Mouse (Mus musculus): ENCODE measurements around the gene Ube2s. TPM values are rescaled to one million over a fixed set of nuclear protein-coding genes. Genes with fewer than 3 reads are reported as not detected.

Ube2s gene
- polyA plus RNA-seq (2015; fragmentation: Illumina TruSeq; extraction: RNeasy Lipid Tissue Mini Kit (QIAGEN cat#74804); ENCODE audit: insufficient read depth, low replicate concordance), result 78.0 TPM

GRCm38 (mm10) chr7:4812303-4813104 lies at the start of gene Ube2s:
Gene Ube2s (minus strand): TSS chr7:4812590.

DNA sequence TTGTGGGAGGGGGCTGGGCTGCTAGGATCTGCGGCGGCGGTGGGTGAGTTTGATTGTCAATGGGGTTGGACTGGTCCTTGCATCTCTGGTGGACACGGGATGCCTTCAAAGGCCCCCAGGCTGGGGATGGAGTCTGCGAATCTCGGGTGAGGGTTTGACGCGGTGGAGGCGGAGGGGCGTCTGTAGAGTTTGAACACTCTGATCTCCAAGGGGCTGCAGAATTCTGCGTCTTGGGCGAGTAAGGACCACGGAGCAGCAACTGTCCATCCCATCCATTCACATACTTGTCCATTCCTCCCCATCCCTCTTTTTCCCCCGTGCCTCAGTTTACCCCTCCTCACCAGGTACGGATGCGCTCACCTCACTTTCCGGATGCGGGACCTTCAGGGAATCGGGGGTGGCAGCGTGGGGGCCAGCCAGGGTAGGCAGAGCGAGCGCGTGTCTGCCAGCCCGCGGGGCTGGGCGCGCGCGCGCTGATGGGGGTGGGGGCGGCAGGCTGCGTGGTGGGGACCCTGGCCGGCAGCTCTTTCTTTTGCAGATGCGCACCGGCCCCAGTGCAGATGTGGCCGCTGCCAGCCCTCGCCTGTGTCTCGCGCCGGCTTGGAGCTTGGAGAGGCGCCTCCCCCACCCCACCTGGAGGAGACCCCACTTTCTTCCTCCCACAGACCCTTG lies 32.0 kb upstream of the Ube2s start, which contains the start of gene Shisa7:
Shisa7 (minus strand) TSS at position 452 of the 672 bp plus-strand sequence.

GRCm38 (mm10) chr7:4792278-4793212 lies 19.8 kb downstream of the Ube2s start, which contains the start of gene Rpl28:
Gene Rpl28 (plus strand): TSS chr7:4792874.

DNA sequence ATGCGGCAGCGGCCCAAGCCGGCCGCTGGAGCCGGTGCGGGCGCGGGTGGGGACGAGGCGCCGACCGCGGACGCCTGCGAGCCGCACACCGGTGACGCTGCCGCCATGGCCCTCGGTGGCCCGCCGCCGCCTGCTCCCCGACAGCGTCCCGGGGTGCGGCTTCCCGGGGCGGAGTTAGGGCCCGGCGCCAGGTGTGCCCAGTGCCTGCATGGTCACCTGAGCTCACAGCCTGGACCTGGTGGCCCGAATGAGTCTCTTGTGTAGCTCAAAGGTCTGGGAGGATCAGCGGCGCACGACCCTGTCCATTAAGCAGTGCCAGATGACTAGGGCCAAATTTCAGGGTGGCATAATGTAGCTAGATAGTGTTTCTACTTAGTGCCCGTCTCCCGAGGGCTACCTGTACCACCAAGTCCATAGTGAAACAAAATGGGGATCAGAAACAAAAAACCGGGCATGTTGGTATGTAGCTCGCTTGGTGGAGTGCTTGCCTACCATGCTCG lies 22.9 kb downstream of the Ube2s start, which contains the start of gene Tmem238:
Tmem238 (minus strand) TSS at position 221 of the 500 bp plus-strand sequence.

DNA sequence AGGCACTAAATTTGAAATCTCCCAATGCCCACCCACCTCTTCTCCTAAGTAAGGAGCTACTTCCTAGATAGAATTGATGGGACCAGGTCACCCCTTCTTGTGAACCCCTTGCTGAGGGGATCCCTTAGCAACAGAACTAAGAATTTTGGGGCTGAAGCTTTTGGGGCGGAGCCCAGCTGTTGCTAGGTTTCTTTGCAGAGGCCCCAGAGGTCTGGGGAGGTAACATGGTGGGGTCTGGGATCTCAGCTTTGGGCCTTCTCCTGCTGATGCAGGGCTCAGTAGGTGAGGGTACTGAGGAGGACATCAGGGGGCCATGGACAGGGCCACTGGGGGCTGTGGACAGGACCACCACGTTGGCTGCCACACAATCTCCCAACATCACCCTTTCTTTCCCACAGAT lies 29.6 kb downstream of the Ube2s start, which contains the start of the genes Il11 and Tmem190:
Il11 (minus strand) TSS at position 101 of the 400 bp plus-strand sequence.
Tmem190 (plus strand) TSS at position 179 of the 400 bp plus-strand sequence.

GRCm38 (mm10) chr7:4771202-4771601 lies 41.2 kb downstream of the Ube2s start, which contains the start of gene Fam71e2:
Gene Fam71e2 (minus strand): TSS chr7:4771302.

GRCm38 (mm10) chr7:4752821-4753570 lies 59.4 kb downstream of the Ube2s start, which contains the start of gene Cox6b2:
Gene Cox6b2 (minus strand): TSS chr7:4753094.

Other genes with a start within 250 kb of the Ube2s start
- gene Ptprh, start 208.5 kb downstream of the Ube2s start, polyA plus RNA-seq (2015; fragmentation: Illumina TruSeq; extraction: RNeasy Lipid Tissue Mini Kit (QIAGEN cat#74804); ENCODE audit: insufficient read depth, low replicate concordance), result 0.14 TPM
- gene Tmem86b, start 181.2 kb downstream of the Ube2s start, polyA plus RNA-seq (2015; fragmentation: Illumina TruSeq; extraction: RNeasy Lipid Tissue Mini Kit (QIAGEN cat#74804); ENCODE audit: insufficient read depth, low replicate concordance), result 12.5 TPM
- gene Ppp6r1, start 153.6 kb downstream of the Ube2s start, polyA plus RNA-seq (2015; fragmentation: Illumina TruSeq; extraction: RNeasy Lipid Tissue Mini Kit (QIAGEN cat#74804); ENCODE audit: insufficient read depth, low replicate concordance), result 69.8 TPM
- 4.8 TPM for gene Hspbp1, start 127.5 kb downstream of the Ube2s start, polyA plus RNA-seq (2015; fragmentation: Illumina TruSeq; extraction: RNeasy Lipid Tissue Mini Kit (QIAGEN cat#74804); ENCODE audit: insufficient read depth, low replicate concordance)
- 0.57 TPM for gene Brsk1, start 122.0 kb downstream of the Ube2s start, polyA plus RNA-seq (2015; fragmentation: Illumina TruSeq; extraction: RNeasy Lipid Tissue Mini Kit (QIAGEN cat#74804); ENCODE audit: insufficient read depth, low replicate concordance)
- 8.1 TPM for gene Tmem150b, start 87.3 kb downstream of the Ube2s start, polyA plus RNA-seq (2015; fragmentation: Illumina TruSeq; extraction: RNeasy Lipid Tissue Mini Kit (QIAGEN cat#74804); ENCODE audit: insufficient read depth, low replicate concordance)
- gene Kmt5c, start 72.5 kb downstream of the Ube2s start, polyA plus RNA-seq (2015; fragmentation: Illumina TruSeq; extraction: RNeasy Lipid Tissue Mini Kit (QIAGEN cat#74804); ENCODE audit: insufficient read depth, low replicate concordance), result 30.4 TPM
- gene Cox6b2, start 59.5 kb downstream of the Ube2s start, polyA plus RNA-seq (2015; fragmentation: Illumina TruSeq; extraction: RNeasy Lipid Tissue Mini Kit (QIAGEN cat#74804); ENCODE audit: insufficient read depth, low replicate concordance), result 5.1 TPM
- not detected for gene Fam71e2, start 41.3 kb downstream of the Ube2s start, polyA plus RNA-seq (2015; fragmentation: Illumina TruSeq; extraction: RNeasy Lipid Tissue Mini Kit (QIAGEN cat#74804); ENCODE audit: insufficient read depth, low replicate concordance)
- 0.11 TPM for gene Il11, start 29.7 kb downstream of the Ube2s start, polyA plus RNA-seq (2015; fragmentation: Illumina TruSeq; extraction: RNeasy Lipid Tissue Mini Kit (QIAGEN cat#74804); ENCODE audit: insufficient read depth, low replicate concordance)
- gene Tmem190, start 29.7 kb downstream of the Ube2s start, polyA plus RNA-seq (2015; fragmentation: Illumina TruSeq; extraction: RNeasy Lipid Tissue Mini Kit (QIAGEN cat#74804); ENCODE audit: insufficient read depth, low replicate concordance), result not detected
- 1.6 TPM for gene Tmem238, start 22.9 kb downstream of the Ube2s start, polyA plus RNA-seq (2015; fragmentation: Illumina TruSeq; extraction: RNeasy Lipid Tissue Mini Kit (QIAGEN cat#74804); ENCODE audit: insufficient read depth, low replicate concordance)
- gene Rpl28, start 19.7 kb downstream of the Ube2s start, polyA plus RNA-seq (2015; fragmentation: Illumina TruSeq; extraction: RNeasy Lipid Tissue Mini Kit (QIAGEN cat#74804); ENCODE audit: insufficient read depth, low replicate concordance), result 457 TPM
- 0.07 TPM for gene Shisa7, start 32.1 kb upstream of the Ube2s start, polyA plus RNA-seq (2015; fragmentation: Illumina TruSeq; extraction: RNeasy Lipid Tissue Mini Kit (QIAGEN cat#74804); ENCODE audit: insufficient read depth, low replicate concordance)
- 9.3 TPM for gene Isoc2b, start 57.7 kb upstream of the Ube2s start, polyA plus RNA-seq (2015; fragmentation: Illumina TruSeq; extraction: RNeasy Lipid Tissue Mini Kit (QIAGEN cat#74804); ENCODE audit: insufficient read depth, low replicate concordance)
- gene Isoc2a, start 64.6 kb upstream of the Ube2s start, polyA plus RNA-seq (2015; fragmentation: Illumina TruSeq; extraction: RNeasy Lipid Tissue Mini Kit (QIAGEN cat#74804); ENCODE audit: insufficient read depth, low replicate concordance), result 4.7 TPM
- gene Gm36210, start 93.9 kb upstream of the Ube2s start, polyA plus RNA-seq (2015; fragmentation: Illumina TruSeq; extraction: RNeasy Lipid Tissue Mini Kit (QIAGEN cat#74804); ENCODE audit: insufficient read depth, low replicate concordance), result not detected
- 1.1 TPM for gene Zfp628, start 102.6 kb upstream of the Ube2s start, polyA plus RNA-seq (2015; fragmentation: Illumina TruSeq; extraction: RNeasy Lipid Tissue Mini Kit (QIAGEN cat#74804); ENCODE audit: insufficient read depth, low replicate concordance)
- 2.1 TPM for gene Nat14, start 109.4 kb upstream of the Ube2s start, polyA plus RNA-seq (2015; fragmentation: Illumina TruSeq; extraction: RNeasy Lipid Tissue Mini Kit (QIAGEN cat#74804); ENCODE audit: insufficient read depth, low replicate concordance)
- 1.2 TPM for gene Ssc5d, start 113.2 kb upstream of the Ube2s start, polyA plus RNA-seq (2015; fragmentation: Illumina TruSeq; extraction: RNeasy Lipid Tissue Mini Kit (QIAGEN cat#74804); ENCODE audit: insufficient read depth, low replicate concordance)
- 0.76 TPM for gene Sbk2, start 151.8 kb upstream of the Ube2s start, polyA plus RNA-seq (2015; fragmentation: Illumina TruSeq; extraction: RNeasy Lipid Tissue Mini Kit (QIAGEN cat#74804); ENCODE audit: insufficient read depth, low replicate concordance)
- gene Sbk3, start 158.6 kb upstream of the Ube2s start, polyA plus RNA-seq (2015; fragmentation: Illumina TruSeq; extraction: RNeasy Lipid Tissue Mini Kit (QIAGEN cat#74804); ENCODE audit: insufficient read depth, low replicate concordance), result not detected
- gene Zfp579, start 183.6 kb upstream of the Ube2s start, polyA plus RNA-seq (2015; fragmentation: Illumina TruSeq; extraction: RNeasy Lipid Tissue Mini Kit (QIAGEN cat#74804); ENCODE audit: insufficient read depth, low replicate concordance), result 38.0 TPM
- 1.5 TPM for gene Zfp524, start 201.8 kb upstream of the Ube2s start, polyA plus RNA-seq (2015; fragmentation: Illumina TruSeq; extraction: RNeasy Lipid Tissue Mini Kit (QIAGEN cat#74804); ENCODE audit: insufficient read depth, low replicate concordance)
- gene Fiz1, start 202.1 kb upstream of the Ube2s start, polyA plus RNA-seq (2015; fragmentation: Illumina TruSeq; extraction: RNeasy Lipid Tissue Mini Kit (QIAGEN cat#74804); ENCODE audit: insufficient read depth, low replicate concordance), result 22.3 TPM
- gene Gm44973, start 202.9 kb upstream of the Ube2s start, polyA plus RNA-seq (2015; fragmentation: Illumina TruSeq; extraction: RNeasy Lipid Tissue Mini Kit (QIAGEN cat#74804); ENCODE audit: insufficient read depth, low replicate concordance), result 0.32 TPM
- gene Zfp865, start 207.8 kb upstream of the Ube2s start, polyA plus RNA-seq (2015; fragmentation: Illumina TruSeq; extraction: RNeasy Lipid Tissue Mini Kit (QIAGEN cat#74804); ENCODE audit: insufficient read depth, low replicate concordance), result 25.1 TPM
- gene Ccdc106, start 208.0 kb upstream of the Ube2s start, polyA plus RNA-seq (2015; fragmentation: Illumina TruSeq; extraction: RNeasy Lipid Tissue Mini Kit (QIAGEN cat#74804); ENCODE audit: insufficient read depth, low replicate concordance), result not detected
- gene 4632433K11Rik, start 221.5 kb upstream of the Ube2s start, polyA plus RNA-seq (2015; fragmentation: Illumina TruSeq; extraction: RNeasy Lipid Tissue Mini Kit (QIAGEN cat#74804); ENCODE audit: insufficient read depth, low replicate concordance), result 3.0 TPM
- 4.7 TPM for gene Zfp784, start 225.9 kb upstream of the Ube2s start, polyA plus RNA-seq (2015; fragmentation: Illumina TruSeq; extraction: RNeasy Lipid Tissue Mini Kit (QIAGEN cat#74804); ENCODE audit: insufficient read depth, low replicate concordance)
- gene Zfp580, start 238.9 kb upstream of the Ube2s start, polyA plus RNA-seq (2015; fragmentation: Illumina TruSeq; extraction: RNeasy Lipid Tissue Mini Kit (QIAGEN cat#74804); ENCODE audit: insufficient read depth, low replicate concordance), result 2.7 TPM
- 149 TPM for gene U2af2, start 249.6 kb upstream of the Ube2s start, polyA plus RNA-seq (2015; fragmentation: Illumina TruSeq; extraction: RNeasy Lipid Tissue Mini Kit (QIAGEN cat#74804); ENCODE audit: insufficient read depth, low replicate concordance)